Mouse (Mus musculus) common myeloid progenitor, adult 5-6 weeks (primary cell): ENCODE results near the gene Dyrk3. TPM values are rescaled to one million over a fixed set of nuclear protein-coding genes. Genes with fewer than 3 reads are reported as not detected.

Source experiments
- ATAC-seq: replicated peaks from 2 replicates; pipeline ENCODE4 v1.8.0; 2016; ENCODE audit warnings: low read depth, mild to moderate bottlenecking, moderate TSS enrichment, inconsistent platforms; ENCODE audit not compliant: poor library complexity, severe bottlenecking
- total RNA-seq: library from RNA; stranded (forward); fragments of 200-1000, 187-1606 nt; gene quantifications from 2 replicates; pipeline ENCODE4 v1.2.3, GENCODE M21; 2017

The Dyrk3 gene
- total RNA-seq, 1 experiment from 2014 or later = 10.3 TPM

DNA sequence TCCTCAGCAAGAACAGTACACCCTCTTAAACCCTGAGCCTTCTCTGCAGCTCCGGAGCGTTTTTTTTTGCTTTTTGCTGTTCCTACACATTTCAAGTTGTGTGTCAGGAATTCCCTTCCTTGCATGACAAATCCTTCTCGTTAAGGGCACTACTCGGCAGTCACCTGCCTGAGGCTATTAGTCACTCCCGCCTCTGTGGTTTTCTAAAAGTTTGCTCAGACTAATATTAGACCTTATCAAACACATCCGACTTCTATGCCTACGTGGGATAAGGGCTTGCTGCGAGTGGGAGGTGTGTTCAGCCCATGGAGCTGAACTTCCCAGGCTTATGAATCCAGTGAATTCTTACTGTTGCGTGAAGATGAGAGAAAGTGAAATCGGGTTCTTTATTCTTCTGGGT is 19.6 kb downstream of the Dyrk3 start:
- no peak for ATAC-seq

DNA sequence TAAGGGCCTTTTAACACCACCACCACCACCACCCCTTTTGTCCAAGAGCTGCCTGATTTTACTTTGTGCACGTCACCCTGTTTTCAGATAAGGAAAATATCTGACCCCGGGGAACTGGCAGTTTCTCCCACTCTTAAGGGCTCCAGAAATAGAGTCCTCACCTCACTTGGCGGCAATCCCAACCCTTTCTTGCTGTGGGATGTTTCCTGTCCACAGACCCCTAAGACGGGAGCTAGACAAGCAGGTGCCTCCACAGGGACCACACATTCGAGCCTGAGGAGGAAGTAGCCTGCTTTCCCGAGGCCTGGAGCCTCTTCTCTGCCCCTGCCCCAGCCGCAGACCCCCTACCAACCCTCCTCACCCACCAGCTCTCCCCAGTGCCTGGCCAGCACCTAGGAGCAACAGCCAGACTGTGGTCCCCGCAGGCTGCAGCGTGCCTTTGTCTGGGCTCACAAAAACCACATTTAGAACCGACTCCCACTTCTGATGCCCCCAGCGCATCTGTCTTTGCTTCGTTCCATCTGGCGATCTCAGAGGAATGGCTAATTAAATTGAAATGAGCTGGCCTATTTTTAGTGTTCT is 21.6 kb downstream of the Dyrk3 start:
- ATAC-seq = 0 out of 2 replicates have a peak, but pooled peaks have one; percentile 19

DNA sequence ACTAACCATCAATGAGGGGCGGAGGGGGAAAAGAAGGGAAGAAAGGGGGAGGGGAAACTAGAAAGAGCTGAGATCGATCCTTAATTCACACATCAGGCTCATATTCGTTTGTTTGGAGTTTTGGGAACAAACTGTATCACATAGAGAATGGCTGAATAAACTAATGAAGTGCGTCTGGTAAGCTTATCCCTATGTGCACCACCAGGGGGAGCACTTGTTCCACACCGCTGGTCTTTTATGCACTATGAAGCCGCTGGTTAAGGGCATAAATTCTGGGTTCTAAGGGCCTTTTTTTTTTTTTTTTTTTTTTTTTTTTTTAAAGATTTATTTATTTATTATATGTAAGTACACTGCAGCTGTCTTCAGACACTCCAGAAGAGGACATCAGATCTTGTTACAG is 22.2 kb downstream of the Dyrk3 start:
- peak; percentile 73 for ATAC-seq

DNA sequence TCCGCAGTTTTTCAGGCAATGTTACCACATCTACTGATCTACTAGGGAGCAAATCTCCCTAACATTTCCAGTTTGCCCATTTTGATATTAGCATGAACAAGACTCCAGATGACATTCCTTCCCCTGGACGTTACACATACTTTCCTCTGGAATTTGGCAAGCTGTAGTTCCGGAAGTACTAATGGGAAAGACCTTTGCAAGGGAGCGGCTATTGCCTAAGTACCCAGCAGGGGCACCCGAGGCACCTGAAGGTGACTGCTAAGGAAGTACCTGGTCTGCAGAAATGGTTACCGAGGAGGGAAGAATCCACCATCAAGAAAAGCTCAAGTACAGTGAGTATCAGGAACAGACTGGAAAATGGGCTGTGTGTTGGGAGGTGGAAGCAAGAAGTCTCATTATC is 25.6 kb downstream of the Dyrk3 start:
- ATAC-seq = no peak

DNA sequence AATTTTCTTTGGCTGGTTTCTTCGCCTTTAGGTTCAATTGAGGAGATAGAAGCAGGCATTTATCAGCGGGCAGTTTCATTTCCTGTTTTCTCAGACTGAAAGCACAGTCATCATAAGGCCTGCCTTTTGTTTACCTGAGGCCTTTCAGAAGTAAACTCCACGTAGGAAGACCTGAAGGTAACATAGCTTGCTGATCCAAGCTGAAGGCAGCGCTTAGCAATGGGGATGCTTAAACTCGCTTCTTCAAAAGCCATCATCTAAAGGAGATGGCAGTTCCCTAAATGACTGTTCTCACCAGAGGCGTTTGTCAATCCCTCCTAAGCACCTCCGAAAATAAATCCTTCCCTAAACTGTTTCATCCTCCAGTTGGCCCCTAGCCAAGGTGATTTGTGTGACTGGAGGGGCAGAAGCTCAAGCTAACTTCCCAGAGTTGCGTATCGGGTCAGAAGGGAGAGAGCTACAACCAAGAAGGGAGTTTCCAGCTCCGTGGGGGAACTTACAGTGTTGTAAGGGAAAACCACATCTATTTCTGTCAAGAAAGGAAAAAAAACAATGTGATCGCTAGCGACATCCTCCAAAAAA is 27.5 kb downstream of the Dyrk3 start:
- ATAC-seq = peak; percentile 81

DNA sequence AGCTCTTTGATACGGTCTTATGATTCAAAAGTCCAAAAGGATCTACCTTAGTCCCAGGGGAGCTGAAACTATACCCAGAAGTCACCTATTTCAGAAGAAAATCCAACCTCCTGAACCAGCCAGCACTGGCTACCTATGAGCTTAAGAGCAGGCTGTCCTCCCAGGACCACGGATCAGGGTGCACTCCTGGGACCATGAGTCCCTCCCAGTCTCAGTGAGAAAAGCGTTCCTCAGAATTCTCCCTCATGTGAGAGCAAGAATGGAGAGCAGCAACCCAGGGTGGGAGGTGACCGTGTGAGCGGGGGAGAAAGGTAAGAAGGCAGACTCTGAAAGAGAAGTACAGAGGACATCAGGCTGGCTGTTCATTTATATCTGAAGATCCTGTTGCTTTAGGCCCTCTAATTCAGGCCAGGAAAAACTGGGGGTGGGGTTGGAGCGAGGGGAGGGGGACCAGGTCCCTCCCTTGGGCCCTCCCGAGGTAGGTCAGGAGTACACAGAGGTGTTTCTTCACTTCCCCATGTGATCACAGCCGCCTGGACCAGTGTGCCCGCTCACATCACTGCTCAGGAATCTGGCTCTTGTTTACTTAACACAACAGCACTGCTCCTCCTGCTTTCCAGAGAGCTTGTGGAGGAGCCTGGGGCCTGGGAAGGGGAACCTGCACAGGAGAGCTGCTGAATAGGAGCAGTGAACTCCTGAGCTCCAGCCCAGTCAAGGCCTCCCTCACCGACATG is 30.4 kb downstream of the Dyrk3 start:
- no peak for ATAC-seq

DNA sequence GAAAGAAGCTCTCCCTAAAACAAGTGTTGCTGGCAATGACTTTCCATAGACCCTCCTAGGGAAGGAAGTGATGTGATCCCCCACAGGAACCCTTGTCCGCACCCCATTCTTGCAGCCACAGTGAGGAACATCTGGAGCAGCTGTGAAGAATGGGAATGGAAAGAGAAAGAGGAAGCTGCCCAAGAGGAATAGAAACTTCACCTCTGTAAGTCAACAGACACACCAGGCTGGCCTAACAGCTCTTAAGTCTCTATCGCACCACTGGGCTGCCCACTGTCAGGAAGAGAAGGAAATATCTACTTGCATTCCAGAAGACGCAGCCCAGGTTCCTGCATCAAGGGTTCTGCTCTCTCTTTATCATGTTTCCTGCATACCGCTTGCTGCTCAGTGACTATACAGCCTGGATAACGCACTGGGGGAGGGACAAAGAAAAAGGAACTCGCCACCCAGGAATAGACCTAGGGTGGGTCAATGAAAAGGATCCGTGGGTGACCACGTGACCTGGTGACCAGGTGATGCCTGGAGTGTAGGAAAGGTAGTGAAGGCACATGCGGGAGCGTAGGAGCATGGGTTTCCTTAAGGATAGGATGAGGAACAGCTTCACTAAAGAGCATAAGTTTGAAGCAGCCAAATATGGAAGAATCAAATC is 34.2 kb downstream of the Dyrk3 start:
- ATAC-seq = peak; percentile 90

DNA sequence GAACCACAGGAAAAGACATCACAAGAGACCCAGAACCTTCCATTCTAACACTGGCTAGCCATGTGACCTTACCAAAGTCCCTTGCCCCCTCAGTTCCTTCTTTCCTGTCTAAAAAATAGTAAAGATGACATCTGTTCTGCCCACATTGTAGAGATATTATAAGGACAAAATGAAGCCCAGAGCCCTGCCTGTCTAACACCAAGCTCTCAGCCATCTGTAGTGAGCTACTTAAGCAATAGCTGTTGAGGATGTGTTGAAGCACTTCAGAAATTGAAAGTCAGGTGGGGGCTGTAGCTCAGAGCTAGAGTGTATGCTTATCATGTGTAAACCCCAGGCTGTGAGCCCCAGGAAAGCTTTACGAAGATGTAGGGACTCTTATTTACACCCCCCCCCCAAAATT is 37.3 kb downstream of the Dyrk3 start:
- no peak for ATAC-seq

DNA sequence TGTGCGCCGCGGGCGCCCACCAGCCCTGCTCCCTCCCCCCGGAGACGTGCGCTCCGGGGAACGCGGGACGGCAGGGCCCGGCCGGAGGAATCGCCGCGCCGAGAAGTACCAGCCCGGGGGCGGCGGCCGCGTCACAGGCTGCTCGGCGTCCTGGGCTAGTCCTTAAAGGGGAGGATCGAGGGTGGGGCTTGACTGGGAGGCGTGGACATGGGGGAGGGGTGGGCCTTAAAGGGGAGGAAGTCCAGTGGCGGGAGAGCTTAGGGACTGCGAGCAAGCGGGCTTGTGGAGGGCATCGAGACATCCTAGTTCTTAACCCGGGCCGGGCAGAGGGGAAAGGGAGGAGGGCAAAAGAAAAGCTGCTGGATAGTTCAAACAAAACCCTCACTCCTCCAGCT is 40.4 kb downstream of the Dyrk3 start, which contains the start of gene Mapkapk2:
TSS of gene Mapkapk2 (minus strand) at position 127 of the 395 bp plus-strand sequence.
- ATAC-seq = peak; percentile 82

DNA sequence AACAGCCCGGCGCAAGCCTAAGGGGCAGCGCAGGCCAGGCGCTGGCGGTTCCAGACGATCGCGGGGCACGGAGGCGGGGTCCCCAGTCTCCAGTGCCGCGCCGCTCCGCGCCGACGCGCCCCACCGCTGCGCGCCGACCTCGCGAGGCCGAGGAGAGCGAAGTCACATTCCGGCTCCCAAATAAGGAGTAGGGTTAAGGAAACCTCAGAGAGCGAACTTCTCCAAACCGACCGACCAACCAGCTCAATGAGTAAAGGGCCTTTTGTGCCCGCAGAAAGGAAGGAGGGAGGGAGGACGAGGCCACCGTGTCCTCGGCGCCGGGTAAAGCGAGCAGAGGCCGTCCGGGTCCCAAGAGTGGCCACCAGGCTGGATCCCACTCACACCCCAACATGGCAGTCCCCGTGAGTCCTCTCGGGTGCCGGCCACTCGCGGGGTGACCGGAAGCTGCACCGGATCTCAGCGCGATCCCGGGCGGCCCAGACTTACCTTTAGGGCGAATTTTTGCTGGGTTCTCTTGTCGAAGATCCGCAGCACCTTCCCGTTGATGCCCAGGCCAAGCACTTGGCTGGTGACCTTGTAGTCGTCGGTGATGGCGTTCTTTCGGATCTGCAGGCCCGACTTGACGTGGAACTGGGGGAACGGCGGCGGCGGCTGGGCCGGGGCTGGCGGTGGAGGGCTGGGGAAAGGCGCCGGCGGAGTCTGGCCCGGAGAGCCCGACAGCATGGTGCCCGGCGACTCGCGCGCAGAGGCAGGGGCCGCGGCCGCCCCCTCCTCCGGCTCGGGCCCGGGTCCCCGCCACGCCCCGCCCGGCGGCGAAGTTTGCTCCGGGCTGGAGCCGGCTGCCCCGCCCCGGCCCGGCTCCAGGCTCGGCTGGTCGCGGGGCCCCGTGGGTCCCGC is 41.1 kb downstream of the Dyrk3 start:
- ATAC-seq = peak; percentile 70

DNA sequence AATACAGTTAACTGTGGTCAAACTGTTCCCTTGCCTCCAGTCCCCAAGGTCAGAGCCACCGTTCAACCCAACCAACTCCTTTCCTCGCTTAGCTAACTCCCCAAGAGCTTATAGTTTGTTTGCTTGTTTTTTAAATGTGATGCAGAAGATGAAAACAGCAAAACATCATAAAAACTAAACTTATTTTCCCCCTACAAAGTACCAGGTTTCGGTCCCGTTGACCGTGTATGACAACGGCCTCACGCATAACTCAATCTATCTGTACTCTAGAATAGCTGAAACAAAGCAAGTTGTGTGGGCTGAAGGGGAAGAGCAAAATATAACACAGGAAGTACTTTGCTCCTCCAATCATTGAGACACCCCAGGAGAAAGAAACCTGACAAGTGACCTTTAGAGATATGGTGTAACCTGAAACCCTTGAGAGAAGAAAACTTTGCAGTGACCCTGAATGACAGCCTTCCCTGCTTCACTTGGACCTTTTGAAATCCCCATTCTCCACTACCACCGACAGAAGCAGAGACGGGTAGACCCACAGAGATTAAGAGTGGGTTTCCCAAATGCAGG is 41.9 kb downstream of the Dyrk3 start:
- no peak for ATAC-seq

DNA sequence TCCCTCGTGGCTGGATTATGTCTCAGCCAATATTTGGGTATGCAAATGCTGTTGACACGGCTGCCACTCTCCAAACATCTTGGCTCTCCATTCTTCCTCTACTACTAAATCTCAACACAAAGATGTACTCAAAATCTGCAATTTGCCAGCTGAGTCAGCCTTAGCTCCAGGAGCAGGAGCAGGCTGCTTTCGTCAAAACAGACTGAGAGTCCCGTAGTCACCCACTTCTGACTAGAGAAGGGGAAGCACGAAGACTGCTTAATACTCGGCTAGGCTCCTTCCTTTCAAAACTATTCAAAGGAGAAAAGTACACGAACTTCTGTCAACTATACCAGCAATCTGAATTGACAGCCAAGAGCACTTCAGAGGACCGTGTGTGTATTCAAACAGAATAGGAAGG is 42.6 kb downstream of the Dyrk3 start:
- no peak for ATAC-seq

DNA sequence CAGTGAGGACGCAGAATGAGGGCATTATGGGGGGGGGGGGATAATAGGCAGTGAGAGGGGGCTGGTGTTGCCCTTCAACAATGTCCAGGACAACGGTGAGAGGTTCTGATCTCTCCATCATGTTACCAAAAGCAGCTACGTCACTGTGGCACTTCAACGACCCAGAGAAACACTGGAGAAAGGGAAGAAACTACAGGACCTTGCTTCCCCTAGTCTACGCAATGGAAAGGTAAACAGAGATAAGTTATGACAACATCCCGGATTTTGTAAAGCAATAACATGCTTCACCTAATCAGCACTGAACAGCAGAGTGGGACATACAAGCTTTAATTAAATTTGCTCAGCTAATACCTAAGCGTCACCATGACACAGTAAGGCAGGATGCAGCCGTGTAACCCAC is 44.3 kb downstream of the Dyrk3 start:
- no peak for ATAC-seq

DNA sequence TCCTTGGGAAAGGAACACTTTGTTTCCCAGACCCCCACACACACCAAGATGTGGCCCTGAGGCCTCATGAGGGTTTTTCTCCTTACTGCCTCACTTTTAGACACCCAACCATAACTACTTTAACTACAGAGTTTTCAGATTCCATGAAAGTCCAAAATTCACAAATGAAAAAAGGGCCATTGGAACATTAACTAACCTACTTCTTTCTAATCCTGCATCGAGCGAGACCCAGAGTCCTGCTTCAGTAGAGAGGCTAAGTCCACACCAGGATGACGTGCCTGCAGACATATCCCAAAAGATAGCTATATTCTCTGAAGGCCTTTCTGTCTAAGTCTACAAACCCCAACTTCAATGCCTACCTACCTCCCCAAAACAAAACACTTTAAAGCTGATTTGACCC is 45.3 kb downstream of the Dyrk3 start:
- ATAC-seq = no peak

DNA sequence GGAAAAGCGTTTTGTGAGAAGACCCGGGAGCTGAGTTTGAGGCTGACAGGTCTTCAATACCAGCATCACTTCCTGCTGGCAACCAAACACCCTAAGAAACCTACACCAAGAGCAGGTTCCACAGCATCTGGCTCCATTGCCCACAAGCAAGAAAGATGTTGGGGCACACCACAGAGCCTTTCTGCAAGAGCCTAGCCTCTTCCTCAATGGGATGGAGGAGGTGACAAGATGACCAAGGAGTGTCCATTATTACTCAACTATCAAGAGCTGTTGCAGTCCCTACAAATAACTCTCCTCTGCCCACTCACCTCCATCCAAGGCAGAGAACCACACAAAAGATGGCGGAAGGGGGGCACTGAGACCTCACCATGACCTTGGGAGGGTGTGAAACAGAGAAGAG is 46.0 kb downstream of the Dyrk3 start:
- no peak for ATAC-seq

DNA sequence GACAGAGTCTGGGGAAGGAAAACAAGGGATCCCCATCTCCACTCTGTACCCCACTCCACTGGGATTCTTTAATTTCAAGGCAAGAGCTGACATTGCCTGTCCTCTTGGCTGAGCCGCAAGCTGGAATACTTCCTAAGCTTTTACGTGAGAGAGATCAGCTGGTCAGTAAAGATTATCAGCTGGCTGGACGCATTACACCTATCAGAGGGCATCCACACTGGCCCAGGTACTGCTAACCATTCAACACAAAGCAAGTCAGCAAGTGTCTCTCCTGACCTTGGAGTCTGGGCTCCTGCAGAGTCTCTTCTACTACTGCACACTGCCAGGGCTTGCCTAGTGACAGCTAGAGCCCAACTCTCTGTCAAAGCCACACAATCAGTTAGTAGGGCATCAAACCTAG is 46.7 kb downstream of the Dyrk3 start:
- no peak for ATAC-seq

DNA sequence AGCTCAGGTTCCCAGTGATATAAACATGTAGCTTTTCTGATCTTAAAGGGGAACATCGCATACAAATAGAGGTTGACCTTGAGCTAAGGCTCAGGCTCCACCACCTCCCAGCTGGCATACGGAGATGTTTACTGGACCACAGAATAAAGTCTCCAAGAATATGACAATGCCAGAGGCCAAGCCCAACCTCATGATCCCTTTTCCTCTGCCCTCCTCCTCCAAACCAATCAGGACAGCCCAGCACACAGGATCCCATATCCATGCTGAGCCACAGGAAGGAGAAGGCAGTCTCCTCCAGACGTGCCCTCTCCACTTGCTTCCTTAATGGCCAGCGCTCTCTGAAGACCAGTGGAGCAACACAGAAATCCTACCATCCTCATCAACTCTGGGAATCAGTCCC is 47.3 kb downstream of the Dyrk3 start:
- ATAC-seq = no peak

DNA sequence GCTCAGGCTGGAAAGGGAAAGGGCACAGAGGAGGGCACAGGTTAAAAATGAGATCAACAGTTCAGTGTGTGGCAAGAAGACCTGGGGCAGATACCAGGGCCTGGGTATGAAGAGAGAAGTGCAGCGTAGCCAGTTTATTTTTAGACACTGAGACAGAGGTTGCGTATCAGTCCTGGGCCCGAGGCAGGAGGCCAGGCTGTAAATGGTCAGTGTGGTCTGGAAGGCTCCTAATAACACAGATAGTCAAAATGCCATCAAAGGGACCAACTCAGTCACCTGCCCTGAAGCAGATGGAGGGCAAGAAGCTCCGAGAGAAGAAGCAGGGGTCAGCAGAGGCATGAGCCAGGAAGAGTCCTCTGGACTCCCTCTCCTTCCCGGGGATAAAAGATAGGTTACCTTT is 47.9 kb downstream of the Dyrk3 start:
- 0 out of 2 replicates have a peak, but pooled peaks have one; percentile 7 for ATAC-seq

DNA sequence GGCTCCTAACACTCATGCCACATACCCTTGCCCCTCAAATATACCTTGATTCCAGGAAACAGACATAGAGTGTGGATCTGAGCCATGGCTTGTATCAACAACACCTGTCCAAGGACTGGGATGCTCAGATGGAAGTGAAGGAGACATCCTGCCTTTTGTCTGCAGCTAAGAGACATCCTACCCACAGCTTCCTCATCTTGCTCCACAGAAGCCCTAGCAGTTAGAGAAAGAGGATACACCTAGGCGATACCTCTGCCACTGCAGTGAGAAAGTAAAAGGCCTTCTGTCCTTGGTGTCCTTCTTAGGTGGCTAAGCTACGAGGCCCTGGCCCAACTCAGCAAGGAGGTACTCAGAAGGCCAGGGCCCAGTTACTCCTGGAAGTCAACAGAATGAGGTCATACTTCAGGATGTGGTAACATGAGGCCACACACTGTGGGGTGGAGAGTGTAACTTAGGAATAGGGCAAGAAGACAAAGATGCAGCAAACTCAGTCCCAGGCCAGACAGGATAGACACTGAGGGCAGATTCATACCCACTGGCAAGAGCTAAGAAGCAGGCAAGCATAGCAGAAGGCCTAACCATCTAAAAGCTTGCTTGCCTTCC is 48.5 kb downstream of the Dyrk3 start:
- peak; percentile 59 for ATAC-seq
